ENCODE assay signal across 8 mouse cellular contexts in genomic region chr9:59656635-59657617, GRCm38 (mm10). TPM values are rescaled to one million over a fixed set of nuclear protein-coding genes. Genes with fewer than 3 reads are reported as not detected.
DNase-seq lines count a peak whose midpoint lies in the region; ATAC-seq lines count a peak whose summit lies in the region.

No protein-coding gene starts in this region.

- peak; percentile 12 for ATAC-seq in megakaryocyte progenitor cell, adult 5-6 weeks (replicated peaks; ENCODE audit: poor library complexity)

- peak; percentile 97 for DNase-seq in ZHBTc4 (ENCODE audit: low read depth, low spot score)
- peak; percentile 76 to 89 for DNase-seq in cerebellum, postnatal 4 days (ENCODE audit: low spot score in 2 of 2)
- DNase-seq in gastrocnemius, postnatal 10 days: peak; percentile 81
- peak; percentile 62 for DNase-seq in hindlimb bud, embryonic 11.5 days (ENCODE audit: extremely low spot score, low read depth, low spot score)
- DNase-seq in left cerebral cortex, postnatal 14 days (ENCODE audit: low spot score in 2 of 2): peak; percentile 86 to 93
- peak; percentile 86 to 90 for DNase-seq in right cerebral cortex, adult 2 months (ENCODE audit: low spot score in 2 of 2)
- no peak for DNase-seq in c-Kit-positive CD71-positive TER-119-positive erythroid progenitor cells, embryonic 14.5 days (ENCODE audit: low spot score)

- intact Hi-C loops in left cerebral cortex, postnatal 14 days (cut with DNase I): loop anchor here (2.0 kb wide), 1 partner anchor 40 kb away; the partner anchor contains the start of gene Parp6

RNA-seq across cellular contexts. Expression of gene Pkm, which starts 0.8 kb away (rescaled TPM):
- total RNA-seq in gastrocnemius, postnatal 10 days (2021): 1,000 to 10,000 TPM; 2,006 to 2,318 TPM
- total RNA-seq in left cerebral cortex, postnatal 14 days (2021): 100 to 1,000 TPM; 876 TPM
- 151 and 190 TPM in 2 replicates for total RNA-seq in megakaryocyte progenitor cell, adult 5-6 weeks (2015)
- total RNA-seq in megakaryocyte progenitor cell, adult 5-6 weeks (2017): 900 and 914 TPM in 2 replicates

RNA-seq across cellular contexts. Expression of gene Gramd2, which starts 23.0 kb away (rescaled TPM):
- 1 to 10 TPM in 1 of 2 experiments, under 1 TPM in 1; 0.21 to 1.6 TPM for total RNA-seq in gastrocnemius, postnatal 10 days (2021)
- total RNA-seq in left cerebral cortex, postnatal 14 days (2021): 10 to 100 TPM in 1 of 2 experiments, 1 to 10 TPM in 1; 9.6 to 11.0 TPM
- total RNA-seq in megakaryocyte progenitor cell, adult 5-6 weeks (2015): 0.02 TPM in 1 of 2 replicates, not detected in the other
- total RNA-seq in megakaryocyte progenitor cell, adult 5-6 weeks (2017): 0.14 TPM in 1 of 2 replicates, not detected in the other

RNA-seq across cellular contexts. Expression of gene Parp6, which starts 39.8 kb away (rescaled TPM):
- total RNA-seq in gastrocnemius, postnatal 10 days (2021): 10 to 100 TPM; 11.9 to 19.0 TPM
- 100 to 1,000 TPM; 184 to 209 TPM for total RNA-seq in left cerebral cortex, postnatal 14 days (2021)
- 37.6 and 52.4 TPM in 2 replicates for total RNA-seq in megakaryocyte progenitor cell, adult 5-6 weeks (2015)
- 15.7 and 24.5 TPM in 2 replicates for total RNA-seq in megakaryocyte progenitor cell, adult 5-6 weeks (2017)

Comparison
In these comparisons a context has a peak if more than half of its experiments do, and no peak if none do; other contexts are left out.
1. RNA of gene Gramd2, which starts 23.0 kb away (total RNA-seq): 9.6 to 11.0 TPM in left cerebral cortex, postnatal 14 days; 0.21 to 1.6 TPM in gastrocnemius, postnatal 10 days and 0.02 to 0.14 TPM in megakaryocyte progenitor cell, adult 5-6 weeks; every median in the first group is over 4 times any median in the second.